Mouse (Mus musculus): Measurements from ENCODE around the gene Atp2b4. TPM values are rescaled to one million over a fixed set of nuclear protein-coding genes. Genes with fewer than 3 reads are reported as not detected.
"Not testable (repeated sequence)": the region's sequence is repeated elsewhere in the genome, so short reads cannot be mapped to it uniquely, and the experiment has no call there.

Atp2b4 gene
- total and polyA plus RNA-seq, 3 experiments: 34.0 to 278 (median 85.7) TPM

DNA sequence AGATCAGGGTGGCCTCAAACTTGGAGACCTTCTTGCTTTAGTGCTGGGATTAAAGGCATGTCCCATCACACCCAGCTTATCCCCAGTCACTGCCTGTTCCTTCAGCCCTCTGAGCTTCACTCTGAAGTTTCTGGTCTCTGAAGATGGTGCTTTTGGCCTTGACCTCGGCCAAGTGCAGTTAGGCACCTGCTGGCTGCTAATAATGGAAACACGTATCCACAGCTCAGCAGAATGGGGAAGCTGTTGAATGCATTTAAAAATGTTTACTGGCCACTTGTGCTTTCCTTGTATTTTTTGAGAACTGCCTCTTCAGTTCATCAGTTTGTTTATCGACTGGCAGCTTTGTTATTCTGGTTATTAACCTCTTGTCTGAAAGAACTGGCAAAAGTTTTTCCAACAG, 129.0 kb downstream of the Atp2b4 start:
- Histone ChIP-seq H3K4me1 (ENCODE audit: insufficient read depth, low read depth, low read length) (peaks cover 15% of the 10 kb centered on the region), H3K9me3 (replicated peaks) (no peaks in the 10 kb centered on the region), H3K4me3 (ENCODE audit: low read depth, low read length) (no peak overlapping the region), H3K27me3 (ENCODE audit: insufficient read depth, low read length) (peaks cover 19% of the 10 kb centered on the region), H3K36me3 (replicated peaks) (no peaks in the 10 kb centered on the region)
- ATAC-seq (ENCODE audit: extremely low read depth, insufficient number of reproducible peaks, low FRiP score, poor library complexity, severe bottlenecking) (no peak), DNase-seq (ENCODE audit: low spot score) (no peak)
- TF ChIP-seq TAL1 (conservative IDR thresholded peaks at IDR 0.05; ENCODE audit: low read depth, low read length) (no peak), GATA2 (IDR thresholded peaks at IDR 0.05; ENCODE audit: borderline replicate concordance, low read depth, low read length) (no peak), GATA1 (IDR thresholded peaks at IDR 0.05; ENCODE audit: borderline replicate concordance, low read length) (no peak), POLR2AphosphoS5 (IDR thresholded peaks at IDR 0.05; ENCODE audit: insufficient replicate concordance, low read depth, low read length) (no peak), CTCF (IDR thresholded peaks at IDR 0.05; ENCODE audit: low read depth, low read length) (no peak)

DNA sequence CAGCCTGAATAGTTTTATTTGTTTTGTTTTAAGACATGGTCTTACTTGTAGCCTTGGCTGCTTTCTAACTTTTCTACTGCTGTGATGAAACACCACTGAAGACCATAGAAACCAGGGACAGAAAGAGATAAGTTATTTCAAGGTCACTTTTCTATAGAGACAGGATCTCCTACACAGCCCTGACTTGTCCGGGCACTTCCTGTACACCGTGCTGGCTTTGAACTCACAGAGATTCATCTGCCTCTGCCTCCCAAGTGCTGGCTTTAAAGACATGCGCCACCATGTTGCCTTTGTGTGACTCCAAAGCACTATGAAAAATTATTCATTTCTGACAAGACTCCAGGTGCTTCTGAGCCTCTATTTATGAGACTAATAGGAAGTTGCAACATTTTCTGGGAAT, 129.6 kb downstream of the Atp2b4 start:
- DNase-seq (ENCODE audit: low spot score): no peak
- ATAC-seq (ENCODE audit: extremely low read depth, insufficient number of reproducible peaks, low FRiP score, poor library complexity, severe bottlenecking): no peak
- H3K27me3 ChIP-seq (ENCODE audit: insufficient read depth, low read length): peaks cover 18% of the 10 kb centered on the region
- TF ChIP-seq GATA1 (IDR thresholded peaks at IDR 0.05; ENCODE audit: borderline replicate concordance, low read length) (no peak), POLR2AphosphoS5 (IDR thresholded peaks at IDR 0.05; ENCODE audit: insufficient replicate concordance, low read depth, low read length) (no peak), TAL1 (conservative IDR thresholded peaks at IDR 0.05; ENCODE audit: low read depth, low read length) (no peak), CTCF (IDR thresholded peaks at IDR 0.05; ENCODE audit: low read depth, low read length) (no peak), GATA2 (IDR thresholded peaks at IDR 0.05; ENCODE audit: borderline replicate concordance, low read depth, low read length) (no peak)
- no peaks in the 10 kb centered on the region for H3K36me3 ChIP-seq (replicated peaks)
- H3K9me3 ChIP-seq (replicated peaks): no peaks in the 10 kb centered on the region
- H3K4me1 ChIP-seq (ENCODE audit: insufficient read depth, low read depth, low read length): peaks cover 15% of the 10 kb centered on the region
- no peak overlapping the region for H3K4me3 ChIP-seq (ENCODE audit: low read depth, low read length)

DNA sequence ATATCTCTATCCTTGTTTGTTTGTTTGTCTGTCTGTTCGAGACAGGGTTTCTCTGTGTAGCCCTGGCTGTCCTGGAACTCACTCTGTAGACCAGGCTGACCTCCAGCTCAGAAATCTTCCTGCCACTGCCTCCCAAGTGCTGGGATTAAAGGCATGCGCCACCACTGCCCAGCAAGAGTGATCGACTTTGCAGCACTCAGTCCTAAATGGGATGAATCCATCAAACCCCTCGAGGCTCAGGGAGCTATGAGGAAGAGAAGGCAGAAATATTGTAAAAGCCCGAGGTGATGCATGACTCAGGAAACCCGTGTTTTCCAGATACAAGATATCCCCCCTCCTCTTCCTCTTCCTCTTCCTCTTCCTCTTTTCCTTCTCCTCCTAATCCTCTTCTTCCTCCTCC, 130.1 kb downstream of the Atp2b4 start:
- peaks cover 13% of the 10 kb centered on the region for H3K27me3 ChIP-seq (ENCODE audit: insufficient read depth, low read length)
- no peak overlapping the region for H3K4me3 ChIP-seq (ENCODE audit: low read depth, low read length)
- ATAC-seq (ENCODE audit: extremely low read depth, insufficient number of reproducible peaks, low FRiP score, poor library complexity, severe bottlenecking): no peak
- no peaks in the 10 kb centered on the region for H3K9me3 ChIP-seq (replicated peaks)
- no peak for TF ChIP-seq POLR2AphosphoS5 (IDR thresholded peaks at IDR 0.05; ENCODE audit: insufficient replicate concordance, low read depth, low read length)
- no peak for TF ChIP-seq TAL1 (conservative IDR thresholded peaks at IDR 0.05; ENCODE audit: low read depth, low read length)
- no peak for TF ChIP-seq CTCF (IDR thresholded peaks at IDR 0.05; ENCODE audit: low read depth, low read length)
- no peak for TF ChIP-seq GATA2 (IDR thresholded peaks at IDR 0.05; ENCODE audit: borderline replicate concordance, low read depth, low read length)
- no peak for TF ChIP-seq GATA1 (IDR thresholded peaks at IDR 0.05; ENCODE audit: borderline replicate concordance, low read length)
- no peaks in the 10 kb centered on the region for H3K36me3 ChIP-seq (replicated peaks)
- DNase-seq (ENCODE audit: low spot score): no peak
- peaks cover 15% of the 10 kb centered on the region for H3K4me1 ChIP-seq (ENCODE audit: insufficient read depth, low read depth, low read length)

DNA sequence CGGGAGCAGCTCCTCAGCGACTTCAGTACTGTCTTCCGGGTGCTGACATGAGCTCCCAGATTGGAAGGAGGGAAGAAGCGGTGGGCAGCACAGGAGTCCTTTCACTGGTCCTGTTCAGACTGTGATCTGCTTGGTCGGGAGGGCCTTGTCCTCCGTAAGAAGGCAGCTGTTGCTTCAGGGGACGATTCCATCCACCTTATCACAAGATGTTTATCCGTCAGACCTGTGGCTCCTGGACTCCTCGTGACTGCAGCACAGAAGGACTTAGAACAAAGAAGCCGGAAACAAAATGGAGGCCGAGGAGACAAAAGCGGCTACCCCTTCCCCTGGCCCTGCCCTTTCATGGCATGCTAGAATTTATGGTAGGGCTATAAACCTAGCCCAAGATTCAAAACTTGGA, 130.7 kb downstream of the Atp2b4 start:
- ATAC-seq (ENCODE audit: extremely low read depth, insufficient number of reproducible peaks, low FRiP score, poor library complexity, severe bottlenecking) (no peak), DNase-seq (ENCODE audit: low spot score) (no peak)
- Histone ChIP-seq H3K4me3 (ENCODE audit: low read depth, low read length) (no peak overlapping the region), H3K36me3 (replicated peaks) (no peaks in the 10 kb centered on the region), H3K4me1 (ENCODE audit: insufficient read depth, low read depth, low read length) (peaks cover 15% of the 10 kb centered on the region), H3K9me3 (replicated peaks) (no peaks in the 10 kb centered on the region), H3K27me3 (ENCODE audit: insufficient read depth, low read length) (peaks cover 12% of the 10 kb centered on the region)
- no peak for TF ChIP-seq GATA1 (IDR thresholded peaks at IDR 0.05; ENCODE audit: borderline replicate concordance, low read length)
- TF ChIP-seq TAL1 (conservative IDR thresholded peaks at IDR 0.05; ENCODE audit: low read depth, low read length): no peak
- no peak for TF ChIP-seq CTCF (IDR thresholded peaks at IDR 0.05; ENCODE audit: low read depth, low read length)
- no peak for TF ChIP-seq POLR2AphosphoS5 (IDR thresholded peaks at IDR 0.05; ENCODE audit: insufficient replicate concordance, low read depth, low read length)
- TF ChIP-seq GATA2 (IDR thresholded peaks at IDR 0.05; ENCODE audit: borderline replicate concordance, low read depth, low read length): no peak

DNA sequence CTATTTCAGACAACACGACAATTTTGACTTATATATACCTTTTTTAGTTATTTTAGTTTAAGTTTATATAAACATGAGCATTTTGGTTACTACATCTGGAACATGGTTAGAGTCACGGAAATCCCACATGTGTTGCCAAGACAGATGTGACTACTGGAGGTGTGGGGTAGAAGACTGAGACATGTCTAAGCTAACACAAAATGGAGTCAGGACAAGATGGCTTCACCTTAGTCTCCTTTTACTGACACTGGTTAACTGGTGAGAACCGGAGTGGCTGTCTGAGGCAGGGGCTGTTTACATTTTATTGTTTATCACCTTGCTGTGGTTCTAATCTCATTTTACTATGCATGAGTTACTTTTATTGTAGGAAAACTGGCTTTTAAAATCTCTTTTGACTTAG, 132.2 kb downstream of the Atp2b4 start:
- DNase-seq (ENCODE audit: low spot score): no peak
- H3K4me1 ChIP-seq (ENCODE audit: insufficient read depth, low read depth, low read length): peaks cover 26% of the 10 kb centered on the region
- H3K36me3 ChIP-seq (replicated peaks): no peaks in the 10 kb centered on the region
- H3K9me3 ChIP-seq (replicated peaks): no peaks in the 10 kb centered on the region
- no peak for ATAC-seq (ENCODE audit: extremely low read depth, insufficient number of reproducible peaks, low FRiP score, poor library complexity, severe bottlenecking)
- H3K4me3 ChIP-seq (ENCODE audit: low read depth, low read length): no peak overlapping the region
- TF ChIP-seq GATA2 (IDR thresholded peaks at IDR 0.05; ENCODE audit: borderline replicate concordance, low read depth, low read length) (no peak), POLR2AphosphoS5 (IDR thresholded peaks at IDR 0.05; ENCODE audit: insufficient replicate concordance, low read depth, low read length) (no peak), TAL1 (conservative IDR thresholded peaks at IDR 0.05; ENCODE audit: low read depth, low read length) (no peak), GATA1 (IDR thresholded peaks at IDR 0.05; ENCODE audit: borderline replicate concordance, low read length) (no peak), CTCF (IDR thresholded peaks at IDR 0.05; ENCODE audit: low read depth, low read length) (no peak)
- peaks cover 3% of the 10 kb centered on the region; the same call in 1 of the 2 replicates for H3K27me3 ChIP-seq (ENCODE audit: insufficient read depth, low read length)

DNA sequence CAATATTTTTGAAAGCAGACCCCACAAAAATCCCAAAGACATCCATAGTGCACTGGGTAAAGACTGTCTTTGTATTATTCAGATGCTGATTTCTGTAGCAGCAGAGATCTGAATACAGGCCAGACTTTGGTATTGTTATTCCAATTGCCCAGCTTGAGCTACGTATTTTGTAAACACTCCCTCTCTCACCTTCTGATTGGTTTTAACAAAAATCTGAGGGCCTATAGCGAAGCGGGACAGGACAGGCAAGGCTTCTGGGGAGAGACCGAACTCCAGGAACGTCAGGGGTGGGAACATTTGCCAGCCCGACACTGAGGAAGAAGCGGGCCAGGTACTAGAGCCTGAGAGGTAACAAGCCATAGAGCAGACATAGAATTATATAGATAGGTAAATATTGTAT, 133.1 kb downstream of the Atp2b4 start:
- ATAC-seq (ENCODE audit: extremely low read depth, insufficient number of reproducible peaks, low FRiP score, poor library complexity, severe bottlenecking) (no peak), DNase-seq (ENCODE audit: low spot score) (no peak)
- H3K4me3 ChIP-seq (ENCODE audit: low read depth, low read length): no peak overlapping the region
- H3K9me3 ChIP-seq (replicated peaks): no peaks in the 10 kb centered on the region
- H3K4me1 ChIP-seq (ENCODE audit: insufficient read depth, low read depth, low read length): peaks cover 32% of the 10 kb centered on the region
- H3K27me3 ChIP-seq (ENCODE audit: insufficient read depth, low read length): peaks cover 3% of the 10 kb centered on the region; the same call in 1 of the 2 replicates
- no peaks in the 10 kb centered on the region for H3K36me3 ChIP-seq (replicated peaks)
- TF ChIP-seq GATA1 (IDR thresholded peaks at IDR 0.05; ENCODE audit: borderline replicate concordance, low read length) (no peak), GATA2 (IDR thresholded peaks at IDR 0.05; ENCODE audit: borderline replicate concordance, low read depth, low read length) (no peak), TAL1 (conservative IDR thresholded peaks at IDR 0.05; ENCODE audit: low read depth, low read length) (no peak), POLR2AphosphoS5 (IDR thresholded peaks at IDR 0.05; ENCODE audit: insufficient replicate concordance, low read depth, low read length) (no peak), CTCF (IDR thresholded peaks at IDR 0.05; ENCODE audit: low read depth, low read length) (no peak)

DNA sequence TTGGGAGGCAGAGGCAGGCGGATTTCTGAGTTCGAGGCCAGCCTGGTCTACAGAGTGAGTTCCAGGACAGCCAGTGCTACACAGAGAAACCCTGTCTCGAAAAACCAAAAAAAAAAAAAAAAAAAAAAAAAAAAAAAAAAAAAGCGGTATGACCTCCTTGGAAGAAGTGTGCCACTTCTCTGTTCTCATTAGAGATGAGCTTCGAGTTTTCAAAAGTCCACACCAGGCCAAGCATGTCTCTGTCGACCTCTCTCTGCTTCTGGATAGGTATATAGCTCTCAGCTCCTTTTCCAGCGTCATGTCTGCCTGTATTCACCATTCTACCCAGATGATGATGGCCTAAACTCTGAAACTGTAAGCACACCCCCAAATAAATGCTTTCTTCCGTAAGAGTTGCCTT, 135.1 kb downstream of the Atp2b4 start:
- H3K27me3 ChIP-seq (ENCODE audit: insufficient read depth, low read length); ATAC-seq (ENCODE audit: extremely low read depth, insufficient number of reproducible peaks, low FRiP score, poor library complexity, severe bottlenecking); DNase-seq (ENCODE audit: low spot score); H3K4me3 ChIP-seq (ENCODE audit: low read depth, low read length); H3K9me3 ChIP-seq (replicated peaks); H3K36me3 ChIP-seq (replicated peaks): not testable (repeated sequence)
- H3K4me1 ChIP-seq (ENCODE audit: insufficient read depth, low read depth, low read length): peaks cover 31% of the 10 kb centered on the region

Measured in G1E (cell line).